Mouse (Mus musculus) frontal cortex, adult (tissue): ENCODE measurements around the gene Papolb.

Experiments used
- ATAC-seq: cut with Nextera tagmentation; 2 replicates; pipeline ENCODE4 v1.9.2; 2017; ENCODE audit warnings: mild to moderate bottlenecking, moderate library complexity, mixed read lengths; ENCODE audit not compliant: low TSS enrichment

Gene Papolb

GRCm38 (mm10) chr5:142520360-142520759 lies 9.5 kb downstream of the Papolb start:
- no peak for ATAC-seq

- peak; percentile 80; the same call in 1 of the 2 replicates for ATAC-seq
Measured at GRCm38 (mm10) chr5:142518973-142519372, 10.9 kb downstream of the Papolb start.

GRCm38 (mm10) chr5:142512112-142512511 lies 17.8 kb downstream of the Papolb start:
- ATAC-seq, result peak; percentile 91

- no peak for ATAC-seq
Measured at GRCm38 (mm10) chr5:142510061-142510414, 19.8 kb downstream of the Papolb start.

GRCm38 (mm10) chr5:142509141-142510060 lies 20.5 kb downstream of the Papolb start:
- no peak for ATAC-seq

- no peak for ATAC-seq
Measured at GRCm38 (mm10) chr5:142505695-142506423, 24.0 kb downstream of the Papolb start.

GRCm38 (mm10) chr5:142504175-142504574 lies 25.7 kb downstream of the Papolb start:
- ATAC-seq, result peak; percentile 74

GRCm38 (mm10) chr5:142502414-142502813 lies 27.5 kb downstream of the Papolb start:
- ATAC-seq, result peak; percentile 90

- no peak for ATAC-seq
Measured at GRCm38 (mm10) chr5:142500918-142501317, 29.0 kb downstream of the Papolb start.

GRCm38 (mm10) chr5:142498964-142499363 lies 30.9 kb downstream of the Papolb start:
- ATAC-seq, result peak; percentile 39; the same call in 1 of the 2 replicates

GRCm38 (mm10) chr5:142495321-142496096 lies 34.4 kb downstream of the Papolb start:
- no peak for ATAC-seq

GRCm38 (mm10) chr5:142493307-142493706 lies 36.6 kb downstream of the Papolb start:
- no peak for ATAC-seq

GRCm38 (mm10) chr5:142489955-142490707 lies 39.7 kb downstream of the Papolb start:
- ATAC-seq, result no peak

GRCm38 (mm10) chr5:142486654-142487053 lies 43.2 kb downstream of the Papolb start:
- no peak for ATAC-seq

GRCm38 (mm10) chr5:142483581-142483980 lies 46.3 kb downstream of the Papolb start:
- no peak for ATAC-seq

GRCm38 (mm10) chr5:142482512-142482911 lies 47.4 kb downstream of the Papolb start:
- no peak for ATAC-seq

GRCm38 (mm10) chr5:142478829-142479435 lies 50.9 kb downstream of the Papolb start:
- peak; percentile 58 for ATAC-seq

GRCm38 (mm10) chr5:142477866-142478615 lies 51.8 kb downstream of the Papolb start:
- no peak for ATAC-seq

GRCm38 (mm10) chr5:142477346-142477745 lies 52.5 kb downstream of the Papolb start:
- no peak for ATAC-seq
